Mouse (Mus musculus) embryonic fibroblast, embryonic 13.5 days (primary cell): Measurements from ENCODE around the gene Ccdc163. TPM values are rescaled to one million over a fixed set of nuclear protein-coding genes. Genes with fewer than 3 reads are reported as not detected.

Source experiments
- H3K27ac ChIP-seq: 2 replicates; pipeline ENCODE4 v1.5.1; 2012; ENCODE audit warnings: low read length, control low read depth, inconsistent platforms; ENCODE audit not compliant: insufficient read depth
- H3K4me1 ChIP-seq: 2 replicates; pipeline ENCODE4 v1.6.1; 2011; ENCODE audit warnings: low read length; ENCODE audit not compliant: control insufficient read depth, insufficient read depth
- H3K4me3 ChIP-seq: 2 replicates; pipeline ENCODE4 v1.5.1; 2011; ENCODE audit warnings: mild to moderate bottlenecking, control low read depth, low read length; ENCODE audit not compliant: insufficient read depth
- CTCF ChIP-seq: IDR thresholded peaks from 2 replicates; pipeline ENCODE4 v1.5.1; 2011; ENCODE audit warnings: mild to moderate bottlenecking, control low read depth, low read length, moderate library complexity, borderline replicate concordance; ENCODE audit not compliant: insufficient read depth
- POLR2A ChIP-seq: IDR thresholded peaks from 2 replicates; pipeline ENCODE4 v1.6.1; 2011; ENCODE audit warnings: low read depth, mild to moderate bottlenecking, control low read depth, low read length, moderate library complexity
- polyA plus RNA-seq: library from polyadenylated mRNA; stranded (reverse); fragments of >200 nt; gene quantifications from 2 replicates; pipeline ENCODE4 v1.2.4, GENCODE M21; 2011; ENCODE audit warnings: low read depth; ENCODE audit not compliant: missing spikeins, insufficient read length

Ccdc163 gene
- polyA plus RNA-seq, 1 experiment: 33.8 TPM

DNA sequence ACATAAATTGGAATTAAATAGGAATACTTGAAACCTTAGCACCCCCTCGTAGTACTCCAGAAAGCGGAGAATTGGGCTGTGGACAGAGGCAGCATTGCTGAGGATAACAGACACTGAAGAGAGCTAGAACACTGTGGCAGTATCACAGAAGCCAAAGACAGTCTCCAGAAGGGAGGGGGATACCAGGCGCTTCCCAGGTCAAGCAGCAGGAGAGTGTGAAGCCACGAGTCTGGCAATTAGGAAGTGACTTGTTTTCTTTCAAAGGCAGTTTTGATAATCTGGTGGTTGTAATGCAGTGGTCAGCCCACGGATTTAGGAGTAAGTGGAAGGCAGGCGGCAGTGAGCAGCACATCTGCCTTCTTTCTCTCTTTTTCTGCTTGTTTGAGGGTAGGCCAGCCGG is 13.9 kb downstream of the Ccdc163 start:
- no peak for TF ChIP-seq POLR2A
- TF ChIP-seq CTCF: no peak
- Histone ChIP-seq H3K27ac (no peak overlapping the region), H3K4me1 (peaks cover 2% of the 10 kb centered on the region; the same call in 1 of the 2 replicates), H3K4me3 (no peak overlapping the region)

DNA sequence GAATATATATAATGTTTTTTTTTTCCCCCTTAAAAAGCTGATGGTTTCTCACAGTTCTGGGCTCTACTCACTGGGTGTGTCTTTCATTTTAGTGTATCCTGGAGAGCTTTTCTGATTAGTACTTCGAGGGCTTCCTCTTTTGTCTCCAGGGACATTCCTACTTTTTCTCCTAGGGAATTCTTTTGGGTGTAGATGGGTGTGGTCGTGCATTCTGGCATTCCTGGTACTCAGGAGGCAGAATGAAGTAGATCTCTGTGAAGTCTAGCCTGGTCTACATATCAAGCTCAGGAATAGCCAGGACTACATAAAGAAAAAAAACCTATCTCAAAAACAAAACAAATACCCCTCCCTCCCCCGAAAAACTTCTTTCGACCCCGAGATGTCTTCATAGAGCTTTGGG is 17.1 kb downstream of the Ccdc163 start:
- Histone ChIP-seq H3K4me3 (no peak overlapping the region), H3K27ac (no peak overlapping the region), H3K4me1 (peaks cover 2% of the 10 kb centered on the region; the same call in 1 of the 2 replicates)
- no peak for TF ChIP-seq CTCF
- TF ChIP-seq POLR2A: no peak

- Histone ChIP-seq H3K4me3 (no peak overlapping the region), H3K27ac (no peak overlapping the region), H3K4me1 (peaks cover under 1% of the 10 kb centered on the region; the same call in 1 of the 2 replicates)
- no peak for TF ChIP-seq POLR2A
- TF ChIP-seq CTCF: no peak
Measured at GRCm38 (mm10) chr4:116727401-116727800, 19.1 kb downstream of the Ccdc163 start.

DNA sequence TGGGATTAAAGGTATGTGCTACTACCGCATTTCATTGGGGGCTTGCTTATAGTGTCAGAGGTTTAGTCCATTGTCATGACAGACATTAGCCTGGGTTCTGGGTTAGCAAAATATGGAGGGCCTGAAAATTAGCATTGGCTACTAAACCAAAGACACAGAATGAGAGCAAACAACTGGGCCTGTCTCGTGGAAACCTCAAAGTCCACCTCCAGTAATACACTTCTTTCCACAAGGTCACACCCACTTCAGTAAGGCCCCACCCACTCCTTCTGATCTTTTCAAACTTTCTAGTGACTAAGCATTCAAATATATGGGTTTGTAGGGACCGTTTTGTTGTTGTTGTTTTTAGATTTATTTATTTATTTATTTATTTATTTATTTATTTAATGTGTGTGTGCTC is 21.2 kb downstream of the Ccdc163 start:
- no peak overlapping the region for H3K27ac ChIP-seq
- TF ChIP-seq CTCF (no peak), POLR2A (no peak)
- H3K4me3 ChIP-seq: no peak overlapping the region
- no peaks in the 10 kb centered on the region for H3K4me1 ChIP-seq

DNA sequence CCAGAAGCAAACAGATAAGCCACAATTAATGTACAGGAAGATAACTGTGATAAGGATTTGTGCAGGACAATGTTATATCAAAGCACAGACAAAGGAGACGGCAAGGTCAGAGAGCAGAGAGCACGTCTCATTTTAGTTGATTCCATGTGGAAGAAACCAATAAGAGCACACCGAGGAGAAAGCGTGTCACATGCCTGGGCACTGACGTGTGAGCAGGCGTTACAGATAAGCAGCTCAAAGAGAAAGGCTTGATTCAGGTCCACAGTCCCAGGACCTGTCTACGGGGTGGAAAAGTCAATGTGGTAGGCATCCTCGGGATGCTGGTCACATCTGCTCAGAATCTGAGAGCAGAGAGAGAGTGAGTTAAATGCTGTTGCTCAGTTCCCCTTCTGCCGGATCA is 22.8 kb downstream of the Ccdc163 start:
- H3K27ac ChIP-seq: no peak overlapping the region
- TF ChIP-seq POLR2A (no peak), CTCF (no peak)

GRCm38 (mm10) chr4:116732355-116732754 is 24.0 kb downstream of the Ccdc163 start:
- Histone ChIP-seq H3K4me1 (no peaks in the 10 kb centered on the region), H3K27ac (no peak overlapping the region), H3K4me3 (no peak overlapping the region)
- TF ChIP-seq POLR2A (no peak), CTCF (no peak)

More for the DNA sequence above, 22.8 kb downstream of the Ccdc163 start:
- H3K4me3 ChIP-seq: no peak overlapping the region
- H3K4me1 ChIP-seq: no peaks in the 10 kb centered on the region

DNA sequence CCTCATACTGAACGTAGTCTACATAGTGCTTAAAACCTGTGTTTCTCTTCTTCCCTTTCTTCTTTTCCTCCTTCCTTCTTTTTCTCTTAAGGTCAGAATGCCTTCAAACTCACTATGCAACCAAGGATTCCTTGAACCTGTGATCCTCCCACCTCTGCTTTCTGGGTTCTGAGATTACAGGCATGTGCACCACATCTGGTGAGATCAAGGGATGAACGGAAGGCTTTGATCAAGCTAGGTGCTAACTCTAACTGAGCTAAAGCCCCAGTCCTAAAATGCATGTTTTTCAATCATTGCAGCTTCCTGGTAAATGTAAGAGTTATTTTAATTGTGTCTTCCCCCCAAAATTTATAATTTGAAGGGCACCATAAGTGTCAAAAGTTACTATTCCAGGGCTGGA is 26.7 kb downstream of the Ccdc163 start:
- H3K27ac ChIP-seq: no peak overlapping the region
- H3K4me1 ChIP-seq: no peaks in the 10 kb centered on the region
- no peak overlapping the region for H3K4me3 ChIP-seq
- TF ChIP-seq POLR2A (no peak), CTCF (no peak)

DNA sequence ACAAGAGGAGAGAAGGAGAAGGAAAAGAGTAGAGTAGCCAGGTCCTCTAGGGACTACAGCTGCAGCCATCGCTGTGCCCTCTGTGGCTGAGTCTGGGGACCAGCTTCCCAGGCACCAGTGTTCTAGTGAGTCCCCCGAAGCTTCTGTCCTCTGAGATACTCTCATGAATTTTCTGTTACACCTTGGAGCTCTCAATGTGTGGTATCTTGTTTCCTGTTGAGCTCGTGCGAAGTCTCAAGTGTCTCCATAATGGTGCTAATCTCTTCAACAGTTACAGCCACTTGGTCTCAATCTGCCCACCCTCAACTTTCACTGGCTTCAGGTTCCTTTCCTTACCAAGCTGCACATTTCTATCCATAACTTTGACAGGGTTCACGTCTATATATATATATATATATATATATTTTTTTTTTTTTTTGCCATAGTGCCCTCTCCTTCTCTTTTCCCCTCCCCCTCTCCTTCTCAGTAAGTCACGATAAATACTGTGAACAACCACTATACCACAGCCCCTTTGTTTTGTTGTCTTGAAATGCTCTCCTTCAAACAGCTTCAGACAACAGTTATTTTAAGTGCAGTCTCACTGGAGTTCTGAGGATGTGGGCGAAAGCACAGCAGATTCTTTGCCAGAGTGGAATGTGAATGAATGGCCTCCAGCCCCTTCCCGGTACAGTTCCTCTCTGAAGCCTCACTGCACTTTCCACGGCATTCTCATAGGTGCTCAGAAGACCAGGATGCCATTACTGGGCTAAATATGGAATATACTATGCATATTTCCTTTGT is 30.9 kb downstream of the Ccdc163 start:
- Histone ChIP-seq H3K27ac (no peak overlapping the region), H3K4me3 (no peak overlapping the region), H3K4me1 (no peaks in the 10 kb centered on the region)
- TF ChIP-seq POLR2A (no peak), CTCF (no peak)

GRCm38 (mm10) chr4:116749750-116750149 is 41.4 kb downstream of the Ccdc163 start:
- Histone ChIP-seq H3K4me1 (no peaks in the 10 kb centered on the region), H3K4me3 (no peak overlapping the region), H3K27ac (peak overlapping the region; percentile 54; the same call in 1 of the 2 replicates)
- TF ChIP-seq POLR2A (no peak), CTCF (no peak)

- no peaks in the 10 kb centered on the region; the same call in 1 of the 2 replicates for H3K4me1 ChIP-seq
- no peak overlapping the region for H3K4me3 ChIP-seq
- H3K27ac ChIP-seq: no peak overlapping the region
- no peak for TF ChIP-seq POLR2A
- no peak for TF ChIP-seq CTCF
Measured at GRCm38 (mm10) chr4:116761914-116762313, 53.6 kb downstream of the Ccdc163 start.
